Mouse (Mus musculus): ENCODE data around the gene Mark3.

DNA sequence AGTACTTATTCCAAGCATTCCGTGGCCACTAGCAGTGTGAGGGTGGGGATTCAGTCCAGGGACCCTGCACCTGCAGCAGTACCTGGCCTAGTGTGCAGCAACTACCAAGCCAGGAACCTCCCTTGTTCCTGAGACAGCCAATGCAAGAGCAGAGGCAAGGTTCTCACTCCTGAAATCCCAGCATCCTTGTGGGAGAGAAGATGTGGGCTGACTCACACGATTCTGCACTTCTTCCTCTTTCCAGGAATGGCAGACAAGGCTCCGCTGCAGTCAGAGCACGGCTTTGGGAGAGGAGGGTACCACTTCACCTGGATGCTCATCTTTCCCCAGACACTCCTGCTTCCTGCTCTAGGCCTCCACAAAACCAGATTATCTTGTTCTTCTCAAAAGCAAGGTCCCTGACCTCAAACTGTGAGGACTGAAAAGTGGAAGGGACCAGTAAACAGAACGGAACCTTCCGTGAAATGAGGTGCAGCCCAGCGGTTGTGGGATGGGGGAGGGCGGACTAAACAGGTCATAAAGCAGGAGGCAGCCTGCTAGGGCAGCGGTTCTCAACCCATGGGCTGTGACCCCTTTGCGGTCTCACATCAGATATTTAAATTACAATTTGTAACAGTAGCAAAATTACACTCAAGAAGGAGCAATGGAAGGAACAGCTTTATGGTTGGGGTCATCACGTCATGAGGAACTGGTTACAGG lies 41.1 kb upstream of the Mark3 start:
- TF ChIP-seq GATA1 (IDR thresholded peaks at IDR 0.05; ENCODE audit: borderline replicate concordance, low read length) (no peak), FLI1 (IDR thresholded peaks at IDR 0.05; ENCODE audit: low read length) (no peak)

Measured in megakaryocyte, embryonic 14.5 days (primary cell).